Mouse (Mus musculus) cerebellum, postnatal 14 days (tissue): ENCODE data around the gene Irak1bp1.
A peak's percentile ranks its signal among the peaks of the same experiment; 100 is the strongest.

Experiments
- DNase-seq, 2 experiments: peaks; one replicate each; pipeline ENCODE4 v3.0.0; 2021; ENCODE audit warnings: mixed read lengths in 2 of 2

Gene Irak1bp1

GRCm38 (mm10) chr9:82829007-82829689 lies at the start of gene Irak1bp1:
Gene Irak1bp1, plus strand, starts transcription at chr9:82829540.
- DNase-seq: peak; percentile 6 to 15

- no peak for DNase-seq
These were observed 41.0 kb upstream of the Irak1bp1 start for GRCm38 (mm10) chr9:82788375-82788774.

DNA sequence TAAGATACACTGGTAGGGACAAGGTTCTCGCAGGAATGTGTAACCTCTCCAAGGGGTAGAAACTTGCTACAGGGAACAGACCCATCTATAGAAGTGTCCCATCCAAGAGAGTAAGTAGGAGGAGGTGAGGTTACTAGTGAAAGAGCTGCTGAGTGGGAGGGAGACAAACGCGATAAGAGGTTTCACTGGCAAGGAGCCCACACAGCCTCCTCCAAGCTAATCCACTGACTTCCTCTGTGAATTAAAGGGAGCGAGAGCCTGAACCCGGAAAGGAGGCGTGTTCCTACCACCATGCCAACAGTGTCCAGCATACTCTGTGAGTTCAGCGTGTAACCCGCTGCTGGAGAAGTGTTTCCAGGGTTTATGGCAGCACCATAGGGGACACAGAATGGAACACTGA lies 29.0 kb upstream of the Irak1bp1 start:
- DNase-seq: peak; percentile 4

DNA sequence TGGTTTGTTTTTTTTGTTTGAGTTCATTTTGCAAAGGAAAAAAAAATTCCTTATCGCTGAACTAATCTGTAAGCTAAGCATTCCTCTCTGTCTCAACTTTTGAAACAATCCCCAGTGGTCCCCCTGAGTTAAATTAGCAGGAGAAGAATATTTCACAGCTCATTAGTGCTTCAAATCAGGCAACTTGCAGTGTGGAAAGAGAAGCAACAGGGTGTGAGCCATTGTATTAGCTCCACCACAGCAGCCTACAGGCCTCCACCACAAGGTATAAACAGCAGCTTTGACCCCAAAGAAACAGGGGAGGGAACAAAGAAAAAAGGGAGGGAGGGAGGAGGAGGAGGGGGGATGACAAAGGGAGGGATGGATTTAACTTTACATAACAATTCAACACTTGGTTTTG lies 22.2 kb upstream of the Irak1bp1 start:
- no peak for DNase-seq

DNA sequence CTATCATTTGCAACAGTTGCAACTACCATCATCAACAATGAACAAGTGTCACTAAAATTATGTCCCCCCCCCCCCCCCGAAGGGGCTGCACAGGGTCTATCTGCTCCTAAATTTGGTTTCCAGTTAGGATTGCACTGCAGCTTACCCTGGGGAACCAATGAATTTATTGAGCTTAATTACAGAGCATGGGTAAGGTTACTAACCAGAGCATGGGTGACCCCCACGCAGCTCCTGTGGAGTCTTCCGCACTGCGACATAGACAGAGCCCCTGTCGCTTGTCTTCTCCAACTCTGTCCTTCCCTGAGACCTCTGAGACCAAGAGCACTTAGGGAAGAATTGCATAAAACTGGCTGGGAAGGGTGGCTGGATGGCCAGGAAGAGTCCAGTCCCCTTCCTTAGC lies 21.7 kb upstream of the Irak1bp1 start:
- no peak for DNase-seq

- no peak for DNase-seq
These were observed 17.0 kb upstream of the Irak1bp1 start for GRCm38 (mm10) chr9:82812172-82812963.

DNA sequence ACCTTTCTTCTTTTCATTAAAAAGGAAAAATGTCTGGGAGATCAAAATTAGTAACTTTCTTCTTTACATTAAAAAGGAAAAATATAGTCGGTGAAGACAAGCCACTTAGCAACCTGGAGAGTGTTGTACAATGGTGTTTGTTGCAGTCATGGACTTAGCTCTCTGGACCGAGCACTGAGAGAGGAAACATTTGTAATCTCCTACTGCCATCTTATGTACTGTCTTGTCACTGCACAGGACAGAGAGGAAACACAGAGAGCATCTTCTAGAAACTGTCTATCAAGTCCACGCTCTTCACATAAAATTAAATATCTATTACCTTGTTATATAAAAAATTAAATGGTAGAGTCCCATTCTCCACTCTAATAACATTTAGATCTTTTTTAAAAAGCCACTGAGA lies 14.8 kb upstream of the Irak1bp1 start:
- peak; percentile 26 to 60 for DNase-seq

- DNase-seq: no peak
These were observed 14.0 kb upstream of the Irak1bp1 start for GRCm38 (mm10) chr9:82815257-82815785.

- DNase-seq: no peak
These were observed 2.9 kb upstream of the Irak1bp1 start for GRCm38 (mm10) chr9:82826426-82826825.

DNA sequence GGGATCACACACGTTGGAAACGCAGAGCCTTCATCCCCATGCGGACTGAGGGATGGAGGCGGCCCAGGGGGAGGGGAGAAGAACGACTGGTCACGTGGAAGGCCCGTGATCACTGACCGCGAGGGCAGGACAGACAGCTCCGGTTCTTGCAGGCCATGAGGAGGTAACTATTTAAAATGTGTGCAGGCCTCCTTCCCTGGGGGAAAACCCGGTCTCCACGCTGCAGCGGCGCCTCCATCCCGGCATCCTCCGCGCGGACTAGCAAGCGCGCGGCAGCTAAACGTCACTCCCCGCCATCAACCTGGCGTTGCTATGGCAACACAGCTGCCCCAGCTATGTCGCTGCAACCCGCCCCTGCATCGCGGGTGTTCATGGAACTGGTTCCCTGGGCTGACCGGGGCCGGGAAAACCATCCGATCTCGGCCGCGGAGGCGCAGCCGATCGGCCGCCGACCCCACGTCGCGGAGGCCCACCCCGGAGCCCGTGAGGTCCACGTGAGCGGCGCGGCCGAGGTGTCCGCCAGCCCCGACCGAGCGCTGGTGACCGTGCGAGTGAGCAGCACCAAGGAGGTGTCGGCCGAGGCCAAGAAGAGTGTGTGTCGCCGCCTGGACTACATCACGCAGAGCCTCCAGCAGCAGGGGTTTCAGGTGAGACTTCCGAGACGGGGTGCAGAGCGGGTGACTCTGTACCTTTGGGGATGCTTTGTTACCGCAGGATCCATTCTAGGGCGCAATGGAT lies 522 bp downstream of the Irak1bp1 start:
- DNase-seq: peak; percentile 92 to 94

- no peak for DNase-seq
These were observed 2.6 kb downstream of the Irak1bp1 start for GRCm38 (mm10) chr9:82831891-82832290.

DNA sequence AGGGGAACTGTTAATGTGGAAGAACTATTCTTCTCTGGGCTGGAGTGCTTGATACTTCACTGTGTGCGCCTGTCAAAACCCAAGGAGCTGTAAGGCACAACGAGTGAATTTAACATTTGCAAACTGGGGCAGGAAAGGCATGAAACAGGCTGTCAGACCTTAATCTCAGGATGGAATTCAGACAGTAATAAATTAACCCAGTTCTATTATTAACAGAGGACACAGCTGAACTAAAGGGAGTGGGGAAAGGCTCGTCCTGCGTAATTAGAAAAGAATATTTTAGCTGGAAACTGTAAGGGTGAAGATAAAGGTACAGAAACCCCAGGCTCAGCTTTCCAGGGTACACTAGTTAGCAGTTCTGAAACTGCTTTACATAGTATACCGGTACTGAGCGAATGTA lies 6.6 kb downstream of the Irak1bp1 start:
- no peak for DNase-seq

GRCm38 (mm10) chr9:82842671-82843070 lies 13.3 kb downstream of the Irak1bp1 start:
- DNase-seq: no peak

GRCm38 (mm10) chr9:82854040-82854439 lies 24.7 kb downstream of the Irak1bp1 start:
- DNase-seq: peak; percentile 13 to 19

- no peak for DNase-seq
These were observed 25.8 kb downstream of the Irak1bp1 start for GRCm38 (mm10) chr9:82854973-82855614.

DNA sequence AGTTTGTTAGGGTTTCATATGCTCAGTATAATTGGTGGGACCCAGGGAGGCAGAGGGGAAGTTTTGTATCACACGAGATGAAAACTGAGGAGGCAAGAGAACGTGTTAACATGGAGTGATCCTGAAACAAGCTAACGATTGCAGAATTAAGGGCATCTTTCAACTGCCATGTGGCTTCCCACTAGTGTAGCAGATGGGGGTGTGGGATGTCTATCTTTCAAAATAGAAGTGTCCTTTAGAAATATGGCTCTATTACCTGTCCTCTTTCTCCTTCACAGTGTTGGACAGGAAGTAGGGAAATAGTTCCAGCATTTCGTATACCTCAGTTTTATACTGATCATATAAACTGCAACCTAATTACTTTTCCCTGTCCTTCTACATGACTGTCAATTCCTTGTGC lies 26.9 kb downstream of the Irak1bp1 start:
- DNase-seq: no peak

DNA sequence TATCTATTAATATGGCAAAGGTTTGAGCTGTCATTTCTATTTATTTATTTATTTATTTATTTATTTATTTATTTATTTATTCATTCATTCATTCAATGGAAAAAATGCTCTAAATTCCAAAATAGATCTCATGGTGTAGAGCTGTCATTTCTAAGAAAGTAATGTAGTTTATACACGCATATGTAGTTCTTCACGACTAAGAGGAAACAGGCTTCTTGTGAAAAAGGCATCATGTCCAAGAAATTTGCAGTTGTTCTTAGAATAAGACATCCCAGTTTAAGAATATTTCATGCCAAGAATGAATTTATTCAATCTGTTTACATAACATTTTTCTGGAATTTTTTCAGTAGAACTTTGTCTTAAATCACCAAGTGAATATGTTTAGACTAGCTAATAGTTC lies 31.5 kb downstream of the Irak1bp1 start:
- DNase-seq: no peak

DNA sequence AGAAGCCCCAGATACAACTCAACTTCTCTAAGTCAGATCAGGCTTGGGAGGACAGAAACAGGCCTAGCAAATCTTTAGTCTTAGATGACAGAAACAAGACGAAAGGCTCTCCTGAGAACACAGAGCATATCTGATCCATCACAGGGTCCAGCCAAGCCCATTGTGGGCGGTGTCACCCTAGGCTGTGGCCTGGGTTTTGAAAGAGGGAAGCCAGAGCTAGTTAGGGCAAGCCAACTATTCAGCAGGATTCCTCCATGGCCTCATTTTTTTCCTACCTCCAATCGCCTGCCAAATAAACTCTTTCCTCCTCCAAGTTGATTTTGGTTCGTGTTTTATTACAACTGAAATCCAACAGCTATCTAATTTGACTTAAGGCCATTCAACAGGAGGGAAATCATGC lies 32.0 kb downstream of the Irak1bp1 start:
- DNase-seq: no peak

DNA sequence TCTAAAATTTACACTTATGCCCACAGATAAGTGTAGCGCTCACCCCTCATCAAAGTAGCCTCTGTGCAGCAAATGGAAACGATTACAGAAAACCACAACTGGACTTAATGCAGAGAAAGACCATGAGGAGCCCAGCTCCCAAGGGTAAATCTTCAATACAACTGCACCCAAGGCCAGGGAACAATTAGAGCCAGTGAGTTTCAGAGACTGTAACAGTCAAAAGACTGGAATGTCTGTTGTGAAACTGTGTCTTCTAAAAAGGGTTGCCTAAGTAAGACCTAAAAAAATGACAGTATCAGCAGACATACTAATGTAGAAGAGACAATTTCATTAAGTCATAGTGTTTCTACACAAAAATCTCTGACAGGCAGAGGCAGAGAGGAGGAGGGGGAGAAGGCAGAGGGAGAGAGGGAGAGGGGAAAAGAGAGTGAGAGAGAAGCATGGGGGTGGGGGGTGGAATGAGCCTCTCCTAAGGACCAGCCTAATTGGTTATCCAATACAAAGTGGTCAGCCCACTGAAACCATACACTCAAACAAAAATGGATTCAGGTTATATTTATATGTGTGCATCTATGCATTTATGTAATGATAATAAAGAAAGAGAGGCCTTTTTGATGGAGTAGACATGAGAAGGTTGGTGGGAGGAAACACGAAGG lies 32.6 kb downstream of the Irak1bp1 start:
- DNase-seq: no peak

DNA sequence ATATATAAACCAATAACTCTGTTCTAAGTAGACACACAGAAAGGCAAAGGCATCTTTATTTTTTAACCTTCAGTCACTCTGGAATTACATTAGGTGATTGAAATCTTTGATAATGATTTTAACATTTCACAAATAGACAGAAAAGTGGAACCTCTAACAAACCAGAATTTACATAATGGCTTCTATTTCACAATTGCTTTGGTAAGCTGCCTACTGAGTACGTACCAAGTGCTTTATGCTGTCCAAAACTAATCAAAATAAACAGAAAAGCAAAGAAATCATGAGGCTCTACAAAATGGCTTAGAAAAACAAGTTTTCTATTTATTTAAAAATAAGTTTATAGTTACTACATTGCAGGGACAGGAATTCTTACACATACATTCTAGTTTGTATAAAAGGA lies 36.8 kb downstream of the Irak1bp1 start:
- DNase-seq: no peak

DNA sequence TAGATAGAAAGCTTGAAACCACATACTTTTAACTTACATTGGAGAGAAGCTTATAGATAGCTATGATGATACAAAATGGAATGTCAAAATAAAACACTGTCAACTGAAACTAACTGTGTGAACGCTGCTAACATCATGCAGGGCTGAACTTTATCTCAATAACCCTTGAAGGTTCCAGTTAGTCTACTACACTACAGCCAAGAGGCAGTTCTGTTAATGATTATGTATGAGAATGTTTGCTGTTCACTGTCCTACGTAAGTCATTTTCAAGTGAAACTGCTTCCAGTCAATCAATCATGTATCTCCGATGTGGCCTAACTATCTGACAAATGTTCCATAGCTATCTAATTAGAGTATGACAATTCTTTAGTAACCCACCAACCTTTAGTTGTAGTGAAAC lies 38.4 kb downstream of the Irak1bp1 start:
- no peak for DNase-seq

DNA sequence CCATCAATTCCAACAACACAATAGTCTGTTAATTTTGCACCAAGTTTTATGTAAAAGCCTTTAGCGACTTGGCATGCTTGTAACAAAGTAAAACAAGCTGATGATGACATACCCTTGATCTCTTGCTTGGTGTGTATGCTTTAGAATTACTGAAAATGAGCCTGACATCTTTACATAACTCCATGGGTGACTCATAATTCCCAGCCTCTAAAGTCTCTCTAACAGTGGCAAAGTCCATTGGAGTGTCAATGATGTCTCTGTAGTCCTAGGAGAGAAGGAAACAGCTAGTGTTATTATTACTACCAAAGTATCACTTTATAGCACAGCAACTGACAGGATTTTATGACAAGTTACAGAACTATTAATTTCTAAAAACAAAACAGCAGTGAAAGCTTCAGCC lies 47.7 kb downstream of the Irak1bp1 start:
- no peak for DNase-seq
